Mouse (Mus musculus) CD4-positive, CD25-positive, alpha-beta regulatory T cell, adult 2 months (primary cell): ENCODE data around the gene Ccz1.
A peak's percentile ranks its signal among the peaks of the same experiment; 100 is the strongest.

Experiments
- DNase-seq: peaks from one replicate; pipeline ENCODE4 v3.0.0-alpha.2; 2012; ENCODE audit warnings: low read depth, low spot score

Ccz1 gene

DNA sequence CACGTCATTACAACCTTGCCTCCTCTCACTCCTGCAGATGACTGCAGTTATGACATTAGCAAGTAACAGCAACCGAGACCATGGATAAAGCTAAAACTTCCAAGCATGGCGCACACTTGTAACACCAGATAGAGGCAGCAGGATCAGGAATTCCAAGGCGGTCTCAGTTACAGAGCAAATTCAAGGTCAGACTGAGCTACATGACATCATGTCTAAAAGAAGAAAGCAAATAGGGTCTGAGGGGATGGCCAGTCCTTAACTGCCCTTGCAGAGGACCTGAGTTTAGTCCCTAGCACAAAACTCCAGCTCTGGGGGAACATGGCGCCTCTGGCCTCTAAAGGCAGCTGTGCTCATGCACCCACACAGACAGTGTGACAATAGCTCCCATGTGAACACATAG lies 20.8 kb downstream of the Ccz1 start:
- DNase-seq: no peak

GRCm38 (mm10) chr5:143993260-143993659 lies 21.4 kb downstream of the Ccz1 start:
- no peak for DNase-seq

DNA sequence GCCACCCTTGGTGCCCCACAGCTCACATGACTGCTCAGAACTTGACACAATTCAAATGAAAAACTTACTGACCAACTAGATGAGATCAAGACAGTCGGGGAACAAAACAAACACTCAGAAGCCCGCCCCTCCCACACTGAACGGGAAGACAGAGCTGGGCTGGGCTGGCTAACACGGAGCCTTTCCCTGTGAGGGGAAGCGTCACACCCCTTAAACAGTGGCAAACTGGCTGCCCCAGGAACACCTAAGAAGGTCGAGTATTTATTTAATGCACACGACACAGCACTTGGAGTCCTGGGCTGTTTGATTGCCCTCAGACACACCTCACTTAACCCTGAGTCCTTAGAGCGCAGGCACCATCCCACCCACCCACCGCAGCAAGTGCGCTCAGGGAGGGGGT lies 22.0 kb downstream of the Ccz1 start:
- no peak for DNase-seq

GRCm38 (mm10) chr5:143990086-143990485 lies 24.6 kb downstream of the Ccz1 start:
- DNase-seq: no peak

- DNase-seq: no peak
These were observed 25.6 kb downstream of the Ccz1 start for GRCm38 (mm10) chr5:143989046-143989445.

GRCm38 (mm10) chr5:143987596-143987995 lies 27.1 kb downstream of the Ccz1 start:
- DNase-seq: no peak

DNA sequence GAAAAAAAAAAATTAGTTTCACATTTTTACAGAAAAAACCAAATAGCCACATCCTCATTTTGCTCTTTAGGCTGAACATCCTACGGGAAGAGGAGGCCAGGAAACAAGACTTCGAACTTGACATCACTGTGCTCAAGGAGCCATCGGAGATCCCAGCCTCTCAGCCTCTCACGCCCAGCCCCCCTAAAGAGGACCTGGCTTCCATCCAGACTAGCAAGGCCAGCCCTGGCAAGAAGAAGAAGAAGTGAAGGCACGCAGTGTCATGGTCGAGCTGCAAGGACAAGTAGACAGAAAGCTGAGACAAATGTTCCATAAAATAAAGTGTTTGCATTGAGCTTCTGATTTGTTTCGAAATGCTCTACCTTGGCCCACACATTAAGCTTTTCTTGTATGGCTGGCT lies 29.3 kb downstream of the Ccz1 start:
- no peak for DNase-seq

DNA sequence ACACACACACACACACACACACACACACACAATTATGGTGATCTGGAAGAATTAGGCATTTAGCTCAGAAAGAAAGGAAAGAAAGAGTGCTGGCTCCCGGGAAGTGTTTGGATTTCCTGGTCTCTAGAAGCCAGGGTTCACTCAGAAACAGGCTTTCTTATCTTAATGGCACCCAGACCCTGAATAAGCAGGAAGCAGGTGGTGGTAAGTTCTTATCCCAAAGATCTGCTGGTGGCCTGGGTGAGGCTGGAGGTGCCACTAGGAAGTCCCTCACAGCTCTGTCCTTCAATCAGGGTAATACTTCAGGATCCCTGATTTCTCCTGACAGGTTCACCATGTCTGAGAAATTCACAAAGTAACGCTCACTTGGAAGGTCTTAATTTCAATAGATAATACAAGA lies 32.3 kb downstream of the Ccz1 start:
- no peak for DNase-seq

DNA sequence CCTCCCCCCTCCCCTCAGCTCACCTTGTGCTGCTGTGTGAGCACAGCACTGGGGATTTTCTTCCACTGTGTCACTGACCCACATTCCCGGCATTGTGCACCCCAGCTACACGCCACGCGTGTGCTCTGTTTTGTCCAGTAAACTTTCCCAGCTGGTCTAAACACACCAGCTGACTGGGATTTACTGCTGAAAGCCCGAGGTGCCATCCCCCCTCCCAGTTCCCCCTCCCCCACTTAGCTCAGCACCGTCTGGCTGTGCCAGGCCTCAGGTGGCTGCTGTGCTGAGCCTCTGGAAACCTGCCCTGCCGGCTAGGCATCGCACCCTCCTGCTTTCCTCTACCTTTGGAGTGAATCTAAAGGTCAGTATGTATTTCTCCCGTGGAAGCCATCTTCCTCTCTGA lies 33.8 kb downstream of the Ccz1 start:
- no peak for DNase-seq

DNA sequence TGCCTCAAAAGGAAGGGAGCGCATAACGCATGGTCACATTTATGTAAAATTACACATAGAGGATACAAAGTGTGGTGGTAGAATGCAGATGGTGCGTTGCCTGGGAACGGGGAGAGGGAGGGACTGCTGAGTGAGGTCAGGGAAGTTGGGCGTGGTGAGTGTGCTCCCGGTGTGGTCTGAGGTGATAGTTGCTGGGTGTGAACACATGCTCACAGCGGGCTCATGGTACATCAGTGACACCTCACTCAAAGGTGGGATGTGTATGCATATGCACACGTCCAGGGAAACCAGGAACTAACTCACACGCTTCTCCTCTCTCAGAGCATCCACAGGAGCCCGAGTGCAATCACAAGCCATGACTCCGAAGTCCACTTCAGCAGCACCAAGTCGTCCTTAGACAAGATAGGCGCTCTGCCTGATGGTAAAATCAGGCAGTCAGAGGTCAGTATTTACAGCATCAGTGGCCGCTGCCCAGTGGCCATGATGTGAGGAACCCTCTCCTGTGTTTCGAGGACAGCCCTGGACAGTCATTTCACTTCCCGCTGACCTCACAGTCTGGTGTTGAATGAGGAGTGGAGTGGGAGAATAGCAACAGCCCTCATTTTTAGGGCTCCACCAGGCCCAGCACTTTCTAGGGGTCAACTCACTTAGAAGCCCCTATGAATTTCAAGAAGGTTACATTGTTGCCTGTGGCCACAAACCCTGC lies 37.8 kb downstream of the Ccz1 start:
- DNase-seq: no peak

DNA sequence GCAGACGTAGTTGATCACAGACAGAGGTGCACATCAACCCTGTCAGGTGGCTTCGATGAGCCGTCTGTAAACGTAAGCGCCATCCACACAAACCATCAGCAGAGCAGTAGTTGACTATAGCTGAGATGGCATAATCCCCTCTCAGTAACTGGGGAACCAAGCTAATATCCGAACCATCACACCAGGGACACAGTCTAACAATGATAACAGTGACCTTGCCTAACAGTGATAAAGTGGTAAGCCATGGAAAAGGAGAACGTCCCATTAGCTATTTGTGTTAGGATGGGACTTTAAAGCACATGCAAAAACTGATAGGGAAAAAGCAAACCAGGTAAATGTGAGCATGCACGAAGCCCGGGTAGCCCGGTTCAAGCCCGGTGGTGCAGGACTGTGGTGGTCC lies 38.4 kb downstream of the Ccz1 start:
- DNase-seq: no peak

- DNase-seq: no peak
These were observed 39.1 kb downstream of the Ccz1 start for GRCm38 (mm10) chr5:143975631-143975933.

- peak; percentile 86 for DNase-seq
These were observed 39.6 kb downstream of the Ccz1 start for GRCm38 (mm10) chr5:143974931-143975630.

DNA sequence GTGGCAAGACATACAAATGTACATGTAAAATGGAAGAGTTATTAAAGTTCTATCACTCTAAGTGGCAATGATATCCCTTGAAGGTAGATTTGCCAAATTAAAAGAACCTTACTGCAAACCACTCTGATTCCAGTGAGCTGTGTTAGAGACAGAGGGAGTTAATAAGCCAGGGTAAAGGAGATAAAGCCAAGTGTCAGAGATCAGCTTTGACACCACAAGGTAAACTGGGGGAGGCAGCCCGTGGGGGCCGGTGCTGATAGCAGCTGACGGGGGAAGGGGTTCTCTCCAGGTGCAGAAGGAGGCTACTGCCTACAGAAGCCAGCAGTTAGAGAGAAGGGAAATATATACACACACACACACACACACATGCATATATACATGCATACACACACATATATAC lies 42.0 kb downstream of the Ccz1 start:
- no peak for DNase-seq

- no peak for DNase-seq
These were observed 48.0 kb downstream of the Ccz1 start for GRCm38 (mm10) chr5:143966671-143967070.

- no peak for DNase-seq
These were observed 48.9 kb downstream of the Ccz1 start for GRCm38 (mm10) chr5:143965586-143966345.

DNA sequence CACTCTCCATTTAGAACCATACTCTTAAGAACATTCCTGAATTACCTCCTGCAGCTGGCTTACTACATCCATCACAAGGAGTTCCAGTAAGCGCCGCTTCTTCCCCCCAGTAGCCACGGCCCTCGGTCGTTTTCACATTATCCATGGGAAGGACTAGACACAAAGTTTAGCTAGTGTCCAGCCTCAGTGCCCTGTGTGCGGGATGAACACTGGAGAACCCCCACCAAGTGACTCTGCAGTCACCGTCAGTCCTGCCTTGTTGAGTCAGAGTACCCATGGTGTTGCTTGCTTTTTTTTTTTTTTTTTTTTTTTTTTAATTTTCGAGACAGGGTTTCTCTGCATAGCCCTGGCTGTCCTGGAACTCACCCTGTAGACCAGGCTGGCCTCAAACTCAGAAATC lies 53.5 kb downstream of the Ccz1 start:
- DNase-seq: no peak

DNA sequence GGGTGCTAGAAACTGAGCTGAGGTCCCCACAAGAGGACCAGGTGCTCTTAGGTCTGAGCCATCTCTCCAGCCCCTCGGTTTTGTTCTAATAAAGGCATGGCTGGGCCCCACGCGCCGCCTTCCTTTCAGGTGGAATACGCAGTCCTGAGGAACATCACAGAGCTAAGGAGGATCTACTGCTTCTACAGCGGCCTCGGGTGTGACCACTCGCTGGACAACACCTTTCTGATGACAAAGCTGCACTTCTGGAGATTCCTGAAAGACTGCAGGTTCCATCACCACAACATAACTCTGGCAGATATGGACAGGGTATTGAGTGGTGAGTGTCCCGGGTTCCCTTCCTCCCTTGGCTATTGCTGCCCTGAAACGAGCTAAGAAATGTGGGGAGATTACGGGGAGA lies 55.1 kb downstream of the Ccz1 start:
- DNase-seq: no peak

DNA sequence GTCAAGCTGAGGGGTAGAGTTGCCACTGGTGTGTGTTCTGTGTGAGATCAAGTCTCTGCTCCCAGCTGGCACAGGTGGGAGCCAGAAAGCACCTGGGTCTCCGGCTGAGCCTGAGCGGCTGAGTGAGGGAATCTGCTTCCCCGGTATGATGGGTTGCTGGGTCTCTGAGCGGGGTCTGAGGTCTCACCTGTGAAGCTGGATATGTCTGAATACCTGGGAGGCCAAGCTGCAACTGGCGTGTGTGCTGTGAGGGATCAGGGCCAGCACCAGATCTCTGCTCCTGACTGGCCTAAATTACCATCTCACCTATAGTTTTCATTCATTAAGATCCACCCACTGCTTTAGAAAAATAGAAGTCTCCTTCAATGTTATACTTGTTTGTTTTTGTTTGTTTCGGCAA lies 57.6 kb downstream of the Ccz1 start:
- no peak for DNase-seq

GRCm38 (mm10) chr5:143950016-143950415 lies 64.7 kb downstream of the Ccz1 start:
- no peak for DNase-seq

DNA sequence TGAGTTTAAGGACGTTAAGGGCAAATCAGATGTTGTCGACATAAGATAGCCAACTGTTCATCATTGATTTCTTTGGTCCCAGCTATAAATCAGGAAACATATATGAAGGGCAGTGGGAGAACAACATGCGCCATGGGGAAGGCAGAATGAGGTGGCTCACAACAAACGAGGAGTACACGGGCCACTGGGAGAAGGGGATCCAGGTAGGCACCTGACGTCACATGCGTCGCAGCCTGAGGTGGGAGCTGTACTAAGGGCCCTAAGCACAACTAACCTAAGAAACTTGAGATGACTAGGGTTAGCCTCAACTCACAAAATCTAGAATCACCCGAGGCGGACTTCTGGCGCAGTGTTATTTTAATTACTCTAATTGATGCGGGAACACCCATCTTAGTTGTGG lies 66.3 kb downstream of the Ccz1 start:
- DNase-seq: no peak

GRCm38 (mm10) chr5:143943231-143944125 lies 71.2 kb downstream of the Ccz1 start:
- DNase-seq: no peak
